Mouse (Mus musculus) midbrain, embryonic 15.5 days (tissue): Measurements from ENCODE around the gene Map7d1. TPM values are rescaled to one million over a fixed set of nuclear protein-coding genes. Genes with fewer than 3 reads are reported as not detected.
A peak's percentile ranks its signal among the peaks of the same experiment; 100 is the strongest.

Source experiments
- ATAC-seq: fragments of 200-750 bp; cut with Nextera tagmentation; replicated peaks from 2 replicates; pipeline ENCODE4 v1.8.0; 2017; ENCODE audit warnings: moderate TSS enrichment
- H3K27ac ChIP-seq: fragments of 300-500 bp; sonication (generic); 2 replicates; pipeline ENCODE4 v1.5.1; 2015; ENCODE audit warnings: mild to moderate bottlenecking, inconsistent platforms
- H3K27me3 ChIP-seq: fragments of 300-500 bp; sonication (generic); replicated peaks from 2 replicates; pipeline ENCODE4 v1.6.1; 2015; ENCODE audit warnings: inconsistent platforms
- H3K36me3 ChIP-seq: fragments of 300-500 bp; sonication (generic); replicated peaks from 2 replicates; pipeline ENCODE4 v1.6.1; 2015; ENCODE audit warnings: inconsistent platforms
- H3K4me1 ChIP-seq: fragments of 300-500 bp; sonication (generic); 2 replicates; pipeline ENCODE4 v1.6.1; 2015; ENCODE audit warnings: inconsistent platforms
- H3K4me2 ChIP-seq: fragments of 300-500 bp; sonication (generic); 2 replicates; pipeline ENCODE4 v1.6.1; 2015; ENCODE audit warnings: inconsistent platforms, mild to moderate bottlenecking, moderate library complexity
- H3K4me3 ChIP-seq: fragments of 300-500 bp; sonication (generic); 2 replicates; pipeline ENCODE4 v1.5.1; 2015; ENCODE audit warnings: mild to moderate bottlenecking, inconsistent platforms
- H3K9ac ChIP-seq: fragments of 300-500 bp; sonication (generic); 2 replicates; pipeline ENCODE4 v1.6.1; 2015; ENCODE audit warnings: mild to moderate bottlenecking, inconsistent platforms
- H3K9me3 ChIP-seq: fragments of 300-500 bp; sonication (generic); 2 replicates; pipeline ENCODE4 v1.6.1; 2016; ENCODE audit warnings: inconsistent platforms
- WGBS: fragments of 180-500 bp; shearing (Covaris S2); methylation state at CpG from one replicate; pipeline ENCODE4 v1.1.7; 2015; ENCODE audit warnings: mixed read lengths; 5-methylcytosine and 5-hydroxymethylcytosine counted together
- polyA plus RNA-seq: library from polyadenylated mRNA; unstranded; fragments of >200 nt; fragmentation: Nextera tagmentation; extraction: Ambion mirVana; gene quantifications from 2 replicates; pipeline ENCODE4 v1.2.1, GENCODE M21; 2015

The Map7d1 gene
- polyA plus RNA-seq, 1 experiment from 2014 or later = 85.4 TPM

DNA sequence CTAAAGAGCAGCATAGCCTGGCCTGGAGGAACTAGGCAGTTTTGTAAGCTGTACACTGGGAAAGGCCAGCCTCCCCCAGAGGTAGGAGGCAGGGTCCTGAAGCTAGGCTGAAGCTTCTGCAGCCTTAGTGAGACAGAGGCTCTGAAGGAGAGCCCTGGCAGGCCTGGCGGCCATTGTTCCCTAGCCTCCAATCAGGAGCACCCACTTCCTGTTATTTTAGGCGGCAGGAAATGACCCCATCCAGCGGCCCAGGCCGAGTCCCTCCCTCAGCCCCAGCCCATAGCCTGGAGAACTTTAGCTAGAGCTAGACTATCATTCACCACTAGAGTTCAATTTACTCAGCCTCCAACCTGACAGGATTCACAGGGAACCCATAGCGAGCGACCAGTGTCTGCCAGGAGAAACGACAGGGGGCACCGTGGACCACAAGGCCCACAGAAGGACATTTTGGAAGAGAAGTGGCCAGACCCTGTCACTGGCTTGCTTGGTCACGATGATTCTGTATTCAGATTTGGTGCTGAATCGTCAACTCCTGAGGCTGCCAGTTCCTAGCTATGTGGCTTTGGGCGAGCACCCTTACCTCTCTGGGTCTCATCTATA is 4.4 kb downstream of the Map7d1 start:
- H3K9me3 ChIP-seq = no peaks in the 10 kb centered on the region
- H3K27me3 ChIP-seq = no peaks in the 10 kb centered on the region
- H3K4me3 ChIP-seq = 0 out of 2 replicates have a peak overlapping the region, but pooled peaks have one; percentile 2
- no peak overlapping the region for H3K27ac ChIP-seq
- H3K4me2 ChIP-seq = peak overlapping the region; percentile 12; the same call in 1 of the 2 replicates
- H3K9ac ChIP-seq = 0 out of 2 replicates have a peak overlapping the region, but pooled peaks have one; percentile 2
- H3K4me1 ChIP-seq = peaks cover 73% of the 10 kb centered on the region
- no peak for ATAC-seq
- WGBS = 69% methylated on average over 11 of the region's 11 CpGs
- no peaks in the 10 kb centered on the region for H3K36me3 ChIP-seq

DNA sequence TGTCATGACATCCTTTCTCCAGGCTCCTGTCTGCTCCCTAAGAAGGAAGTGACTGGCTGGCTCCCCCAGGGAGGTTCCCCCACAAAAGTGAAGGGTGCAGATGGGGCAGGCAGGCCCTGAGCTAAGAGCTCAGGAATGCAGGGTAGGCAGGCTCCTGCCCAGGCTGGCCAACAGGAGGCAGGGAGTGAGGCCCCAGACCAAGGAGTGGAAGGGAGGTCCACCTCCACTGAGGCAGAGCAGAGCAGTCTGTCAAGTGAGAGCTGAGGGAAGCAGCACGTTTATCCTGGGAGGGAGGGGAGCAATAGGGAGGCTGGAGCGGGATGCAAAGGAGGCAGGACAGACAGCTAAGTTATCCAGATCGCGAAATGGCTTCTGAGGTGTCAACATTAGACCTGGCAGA is 5.5 kb downstream of the Map7d1 start:
- ATAC-seq = no peak
- H3K4me2 ChIP-seq = no peak overlapping the region
- no peaks in the 10 kb centered on the region for H3K9me3 ChIP-seq
- H3K9ac ChIP-seq = no peak overlapping the region
- peaks cover 75% of the 10 kb centered on the region for H3K4me1 ChIP-seq
- no peak overlapping the region for H3K27ac ChIP-seq
- H3K27me3 ChIP-seq = no peaks in the 10 kb centered on the region
- 51% methylated on average over 4 of the region's 4 CpGs for WGBS
- H3K4me3 ChIP-seq = no peak overlapping the region
- no peaks in the 10 kb centered on the region for H3K36me3 ChIP-seq

DNA sequence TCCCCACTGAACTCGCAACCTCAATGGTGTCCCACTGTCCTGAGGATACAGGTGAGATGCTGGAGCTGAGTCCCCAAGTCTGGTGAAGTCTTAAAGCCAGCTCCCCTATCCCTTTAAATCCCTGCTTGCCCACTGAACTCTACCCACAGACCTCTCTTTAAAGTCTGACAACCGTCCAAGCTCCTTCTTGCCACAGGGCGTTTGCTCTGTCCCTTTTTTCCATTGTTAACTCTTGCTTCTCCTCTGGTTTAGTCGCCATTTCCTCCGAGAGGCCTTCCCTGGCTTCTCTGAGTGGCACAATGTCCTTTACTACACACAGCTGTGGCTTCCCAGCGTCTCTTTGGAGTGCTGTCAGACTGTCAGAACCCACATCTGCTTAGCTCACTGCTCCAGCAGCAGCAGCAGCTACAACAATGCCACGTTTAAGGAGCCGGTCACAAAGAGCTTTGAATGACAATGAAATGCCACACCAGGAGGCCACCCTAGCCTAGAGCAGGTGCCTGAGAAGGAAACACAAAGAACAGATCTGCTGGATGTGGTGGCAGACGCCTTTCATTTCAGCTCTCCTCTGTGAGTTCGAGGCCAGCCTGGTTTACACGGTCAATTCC is 7.8 kb downstream of the Map7d1 start:
- no peaks in the 10 kb centered on the region for H3K9me3 ChIP-seq
- no peaks in the 10 kb centered on the region for H3K27me3 ChIP-seq
- no peak overlapping the region for H3K4me3 ChIP-seq
- no peaks in the 10 kb centered on the region for H3K36me3 ChIP-seq
- peak overlapping the region; percentile 18; the same call in 1 of the 2 replicates for H3K4me2 ChIP-seq
- H3K9ac ChIP-seq = no peak overlapping the region
- WGBS = 7% methylated on average over 11 of the region's 11 CpGs
- no peak for ATAC-seq
- peaks cover 61% of the 10 kb centered on the region for H3K4me1 ChIP-seq
- H3K27ac ChIP-seq = peak overlapping the region; percentile 58

DNA sequence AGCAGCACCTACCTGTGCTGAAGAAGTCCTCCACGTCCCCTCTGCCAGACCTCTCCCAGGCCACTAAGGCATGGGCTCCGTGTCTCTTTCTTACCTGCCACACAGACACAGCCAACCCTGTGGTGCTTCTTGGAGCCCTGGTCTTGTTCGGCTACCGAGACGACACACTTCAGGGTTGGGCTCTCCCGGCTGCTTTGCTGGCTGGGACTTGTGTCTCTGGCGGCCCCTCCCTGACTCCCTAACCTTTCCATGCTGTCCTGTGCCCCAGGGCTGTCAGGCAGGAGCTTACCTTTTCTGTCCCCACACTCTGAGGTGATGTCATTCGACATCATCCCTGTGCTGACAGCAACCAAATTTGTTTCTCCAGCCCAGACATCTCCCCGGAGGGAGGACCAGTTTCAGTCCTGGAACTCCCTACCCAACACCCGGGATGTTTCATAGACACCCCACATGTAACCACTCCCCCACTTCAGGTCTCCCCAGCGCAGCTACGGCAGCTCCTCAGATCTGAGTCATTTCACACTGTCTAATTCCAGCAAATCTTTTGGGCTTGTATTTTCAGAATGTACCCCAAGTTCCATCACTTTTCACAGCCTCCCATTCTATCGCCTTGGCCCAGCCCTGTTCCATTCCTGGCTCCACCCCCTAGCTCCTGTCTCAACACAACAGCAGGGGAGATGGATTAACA is 9.8 kb downstream of the Map7d1 start:
- 86% methylated on average over 13 of the region's 13 CpGs for WGBS
- Histone ChIP-seq H3K9me3 (no peaks in the 10 kb centered on the region), H3K9ac (no peak overlapping the region), H3K36me3 (peaks cover 8% of the 10 kb centered on the region; the same call in 1 of the 2 replicates), H3K27ac (no peak overlapping the region), H3K4me1 (peaks cover 40% of the 10 kb centered on the region), H3K4me3 (no peak overlapping the region), H3K27me3 (no peaks in the 10 kb centered on the region), H3K4me2 (no peak overlapping the region)
- no peak for ATAC-seq

DNA sequence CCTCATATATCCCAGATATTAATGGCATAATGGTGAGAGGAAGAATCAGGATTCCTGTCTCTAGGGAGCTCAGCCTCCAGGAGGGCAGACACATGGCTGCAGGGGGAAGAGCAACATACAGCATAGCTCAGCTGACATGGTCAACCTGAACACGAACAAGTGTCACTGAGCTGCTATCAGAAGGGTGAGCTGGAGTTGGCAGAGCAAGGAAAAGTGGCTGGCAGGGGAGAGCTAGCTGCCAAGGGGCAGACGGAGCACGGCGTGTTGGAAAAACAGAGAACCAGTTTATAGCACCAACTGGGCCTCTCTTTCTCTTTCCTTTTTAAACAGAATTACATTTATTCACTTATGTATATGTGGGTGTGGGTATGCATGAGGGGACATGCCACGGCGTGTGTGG is 13.6 kb downstream of the Map7d1 start:
- ATAC-seq = no peak
- Histone ChIP-seq H3K4me3 (no peak overlapping the region), H3K4me1 (peaks cover 12% of the 10 kb centered on the region), H3K4me2 (no peak overlapping the region), H3K27ac (no peak overlapping the region), H3K27me3 (no peaks in the 10 kb centered on the region), H3K9ac (no peak overlapping the region), H3K36me3 (peaks cover 33% of the 10 kb centered on the region), H3K9me3 (no peaks in the 10 kb centered on the region)
- WGBS = 93% methylated on average over 6 of the region's 6 CpGs

DNA sequence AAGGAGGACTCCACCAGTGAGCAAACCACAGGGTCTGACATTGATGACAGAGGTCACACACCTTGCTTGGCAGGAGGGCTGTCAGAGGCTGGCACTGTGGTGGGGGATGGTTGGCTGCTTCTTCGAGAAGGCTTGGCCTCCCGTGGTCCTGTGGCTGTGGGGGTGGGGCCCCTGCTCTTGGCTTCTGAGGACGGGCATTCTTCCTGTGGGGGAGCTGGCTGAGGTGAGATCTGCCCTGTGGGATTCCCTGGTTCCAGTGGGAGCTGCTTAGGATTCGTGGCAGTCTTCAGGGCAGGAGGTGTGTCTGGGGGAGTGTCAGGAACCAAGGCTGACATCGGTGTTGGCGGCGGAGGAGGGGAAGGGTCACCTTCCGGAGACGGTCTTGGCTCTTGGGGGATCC is 14.2 kb downstream of the Map7d1 start:
- H3K9me3 ChIP-seq = no peaks in the 10 kb centered on the region
- no peak for ATAC-seq
- 53% methylated on average over 9 of the region's 9 CpGs for WGBS
- no peaks in the 10 kb centered on the region for H3K27me3 ChIP-seq
- H3K4me1 ChIP-seq = peaks cover 8% of the 10 kb centered on the region
- no peak overlapping the region for H3K9ac ChIP-seq
- no peak overlapping the region for H3K4me2 ChIP-seq
- H3K4me3 ChIP-seq = no peak overlapping the region
- H3K36me3 ChIP-seq = peaks cover 34% of the 10 kb centered on the region
- no peak overlapping the region for H3K27ac ChIP-seq

DNA sequence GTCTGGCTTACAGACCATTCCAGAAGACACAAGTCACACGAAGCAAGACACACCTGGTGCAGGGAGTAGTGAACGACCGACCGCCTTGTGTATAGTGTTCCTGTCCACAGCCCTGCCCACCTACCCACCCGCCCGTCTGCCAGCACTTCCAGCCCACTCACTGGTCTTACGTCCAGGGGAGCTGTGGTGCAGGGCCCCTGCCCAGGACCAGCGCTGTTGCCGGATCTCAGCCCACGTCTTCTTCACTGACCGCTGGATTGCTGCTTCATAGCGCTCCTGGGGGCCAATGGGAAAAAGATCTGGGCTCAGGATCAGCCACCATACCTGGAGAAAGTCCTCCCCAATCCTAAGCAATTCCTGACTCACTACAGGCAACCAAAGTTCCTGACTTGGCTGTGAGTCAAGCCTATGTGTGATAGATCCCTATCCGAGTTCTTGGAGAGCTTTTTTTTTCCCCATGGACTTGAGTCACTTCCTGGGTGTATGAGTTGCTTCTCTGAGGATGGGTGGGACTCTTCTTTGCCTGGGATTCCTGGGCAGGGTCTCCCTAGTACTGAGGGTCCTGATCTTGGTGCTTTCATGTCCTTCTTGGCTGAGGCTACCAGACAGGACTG is 16.2 kb downstream of the Map7d1 start:
- Histone ChIP-seq H3K27ac (no peak overlapping the region), H3K9me3 (no peaks in the 10 kb centered on the region), H3K4me2 (no peak overlapping the region), H3K36me3 (peaks cover 50% of the 10 kb centered on the region), H3K27me3 (no peaks in the 10 kb centered on the region), H3K4me1 (0 out of 2 replicates have a peak, but pooled peaks cover 4% of the 10 kb centered on the region), H3K9ac (no peak overlapping the region), H3K4me3 (no peak overlapping the region)
- 92% methylated on average over 13 of the region's 13 CpGs for WGBS
- no peak for ATAC-seq

DNA sequence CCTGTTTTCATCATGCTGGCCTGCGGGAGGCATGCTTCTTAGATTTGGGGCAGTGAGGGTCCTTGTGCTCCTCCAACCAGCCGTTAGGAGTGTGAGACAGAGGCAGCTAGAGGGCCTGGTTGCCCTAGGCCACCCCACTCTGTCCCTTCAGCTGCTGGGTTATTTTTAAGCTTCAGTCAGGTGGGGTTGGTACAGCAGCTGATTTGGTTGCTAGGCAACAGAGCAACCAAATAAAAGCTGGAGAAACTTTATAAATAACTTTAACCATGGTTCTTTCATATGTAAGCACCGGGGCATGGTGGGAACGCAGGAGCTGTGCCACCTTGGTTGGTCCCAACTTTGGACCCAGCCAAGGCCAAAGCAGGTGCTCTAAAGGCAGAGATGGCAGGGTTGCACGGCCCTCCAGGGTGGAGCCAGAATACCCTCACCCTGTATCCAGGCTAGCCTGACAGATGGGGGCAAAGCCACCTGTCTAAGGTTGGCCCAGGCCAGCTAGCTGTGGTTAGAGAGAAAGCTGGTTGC is 18.4 kb downstream of the Map7d1 start:
- no peak overlapping the region for H3K27ac ChIP-seq
- no peak overlapping the region for H3K4me3 ChIP-seq
- H3K4me2 ChIP-seq = no peak overlapping the region
- H3K27me3 ChIP-seq = no peaks in the 10 kb centered on the region
- H3K9me3 ChIP-seq = no peaks in the 10 kb centered on the region
- peaks cover 72% of the 10 kb centered on the region for H3K36me3 ChIP-seq
- H3K4me1 ChIP-seq = 0 out of 2 replicates have a peak, but pooled peaks cover 4% of the 10 kb centered on the region
- no peak for ATAC-seq
- no peak overlapping the region for H3K9ac ChIP-seq
- WGBS = 63% methylated on average over 5 of the region's 5 CpGs

DNA sequence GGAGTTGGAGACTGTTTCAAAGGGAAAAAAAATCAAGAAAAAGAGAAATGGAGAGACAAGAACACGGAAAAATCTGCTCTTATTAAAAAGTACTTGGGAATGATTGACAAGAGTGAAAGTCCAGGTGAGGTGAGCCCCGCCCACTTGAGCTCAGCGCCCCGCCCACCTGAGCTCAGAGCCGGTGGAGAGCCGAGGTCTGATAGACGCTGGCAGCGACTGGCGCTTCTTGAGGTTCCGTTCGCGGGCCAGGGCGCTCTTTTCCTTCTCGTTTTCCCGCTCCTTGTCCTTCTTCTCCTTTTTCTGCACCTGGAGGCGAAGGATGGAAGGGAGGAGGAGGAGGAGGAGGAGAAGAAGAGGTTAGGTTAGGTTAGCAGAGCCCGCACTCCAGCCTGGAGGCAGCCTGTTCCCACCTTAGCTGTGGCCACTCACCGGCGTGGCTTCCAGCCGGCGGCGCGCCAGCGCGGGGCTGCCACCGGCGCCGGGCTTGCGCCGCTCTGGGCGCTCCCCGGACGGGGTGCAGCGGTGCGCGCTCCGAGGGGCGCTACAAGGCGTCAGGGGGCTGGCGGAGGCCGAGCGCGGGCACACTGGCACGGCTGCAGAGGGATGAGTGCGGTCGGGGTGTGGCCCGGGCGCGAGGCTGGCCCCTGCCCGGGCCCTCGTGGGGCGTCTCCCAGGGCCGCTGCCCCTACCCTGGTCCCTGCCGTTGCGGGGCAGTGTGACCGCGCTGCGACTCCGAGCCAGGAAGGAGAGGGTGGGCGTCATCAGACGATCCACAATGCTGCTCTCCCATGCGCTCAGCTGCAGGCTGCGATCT is 19.5 kb downstream of the Map7d1 start:
- H3K9ac ChIP-seq = no peak overlapping the region
- peak; percentile 40 for ATAC-seq
- WGBS = 61% methylated on average over 58 of the region's 63 CpGs
- H3K4me3 ChIP-seq = no peak overlapping the region
- H3K36me3 ChIP-seq = peaks cover 78% of the 10 kb centered on the region
- H3K4me1 ChIP-seq = 0 out of 2 replicates have a peak, but pooled peaks cover 4% of the 10 kb centered on the region
- H3K4me2 ChIP-seq = no peak overlapping the region
- no peaks in the 10 kb centered on the region for H3K9me3 ChIP-seq
- H3K27me3 ChIP-seq = no peaks in the 10 kb centered on the region
- no peak overlapping the region for H3K27ac ChIP-seq

DNA sequence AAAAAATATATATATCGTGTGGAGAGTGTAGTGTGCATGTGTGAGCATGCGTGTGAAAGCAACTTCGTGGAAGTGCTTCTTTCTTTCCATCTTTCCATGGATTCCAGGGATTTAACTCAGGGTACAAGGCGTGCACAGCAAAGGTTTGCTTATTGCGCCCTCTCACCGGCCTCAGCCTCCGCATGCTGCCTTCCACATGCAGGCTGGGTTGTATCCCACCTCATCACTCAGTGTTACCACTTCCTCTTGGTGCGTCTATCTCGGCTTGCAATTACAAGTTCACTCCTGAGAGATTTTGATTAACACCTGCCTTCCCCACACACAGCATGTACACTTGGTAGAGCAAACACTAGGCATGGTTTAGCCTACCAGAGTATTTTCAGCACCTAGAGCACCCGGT is 21.0 kb downstream of the Map7d1 start:
- H3K36me3 ChIP-seq = peaks cover 80% of the 10 kb centered on the region
- H3K27ac ChIP-seq = no peak overlapping the region
- no peak overlapping the region for H3K4me2 ChIP-seq
- no peak for ATAC-seq
- H3K4me3 ChIP-seq = no peak overlapping the region
- 0 out of 2 replicates have a peak, but pooled peaks cover 4% of the 10 kb centered on the region for H3K4me1 ChIP-seq
- H3K9ac ChIP-seq = no peak overlapping the region
- H3K9me3 ChIP-seq = no peaks in the 10 kb centered on the region
- 94% methylated on average over 10 of the region's 10 CpGs for WGBS
- no peaks in the 10 kb centered on the region for H3K27me3 ChIP-seq

DNA sequence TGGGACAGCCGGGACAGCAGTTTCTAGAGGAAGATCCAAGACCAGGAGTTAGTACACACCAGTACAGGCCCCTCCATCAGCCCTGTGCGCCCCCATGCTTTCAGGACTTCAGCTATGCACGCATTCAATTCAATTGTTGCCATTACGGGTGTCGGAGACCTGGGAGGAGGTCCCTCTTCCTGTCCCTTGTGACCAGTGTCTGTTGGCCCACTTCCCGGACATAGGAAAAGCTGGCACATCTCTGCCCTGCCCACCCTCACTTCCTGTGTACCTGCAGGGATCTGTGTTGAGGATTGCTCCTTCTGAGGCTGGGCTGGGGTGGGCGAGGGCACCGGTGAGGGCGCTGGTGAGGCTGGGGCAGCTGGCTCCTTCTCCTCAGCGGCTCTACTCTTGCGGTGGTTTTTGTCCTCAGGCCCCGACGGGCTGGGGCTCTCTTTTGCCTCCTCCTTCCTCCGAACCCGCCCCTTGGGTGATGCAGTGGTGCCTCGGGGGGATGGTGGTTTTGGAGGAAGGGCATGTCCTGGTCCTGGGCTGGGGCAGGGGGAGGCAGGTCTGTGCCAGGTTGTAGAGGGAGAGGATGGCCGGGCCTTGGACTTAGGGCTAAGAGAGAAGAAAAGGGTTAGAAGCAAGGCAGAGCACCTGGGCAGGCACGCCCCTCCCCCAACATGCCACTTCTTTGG is 21.5 kb downstream of the Map7d1 start:
- Histone ChIP-seq H3K4me3 (no peak overlapping the region), H3K27me3 (no peaks in the 10 kb centered on the region), H3K4me1 (0 out of 2 replicates have a peak, but pooled peaks cover 4% of the 10 kb centered on the region), H3K4me2 (no peak overlapping the region), H3K27ac (no peak overlapping the region), H3K36me3 (peaks cover 74% of the 10 kb centered on the region), H3K9me3 (no peaks in the 10 kb centered on the region), H3K9ac (no peak overlapping the region)
- ATAC-seq = no peak
- WGBS = 86% methylated on average over 18 of the region's 18 CpGs
